Mouse (Mus musculus): ENCODE measurements at regions not wholly inside any gene's neighbourhood (a gene's known extent, or its start where the extent isn't known, plus 50 kb on each side); places are given as distances from the start of the nearest gene placed in this dataset.

DNA sequence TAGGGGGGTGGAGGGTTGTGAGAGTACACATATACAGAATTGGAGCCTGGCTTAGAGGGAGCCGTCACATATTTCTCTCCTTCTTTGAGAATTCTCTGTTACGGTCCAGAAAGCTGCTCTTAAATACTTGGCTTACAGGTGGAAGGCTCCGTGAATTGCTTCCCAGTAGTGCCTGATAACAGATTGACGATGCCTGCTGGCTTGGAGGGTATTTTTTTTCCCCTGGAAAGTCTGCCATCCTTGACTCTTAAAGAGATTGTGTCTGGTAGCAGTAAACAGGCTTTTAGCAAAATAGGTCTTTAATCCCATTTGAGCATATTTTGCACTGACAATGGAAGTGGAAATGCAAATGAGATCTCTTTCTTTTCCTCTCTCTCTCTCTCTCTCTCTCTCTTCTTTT, 164.4 kb upstream of the Auts2 start:
- TF ChIP-seq CTCF (conservative IDR thresholded peaks at IDR 0.05; ENCODE audit: insufficient read depth, insufficient read length, low read depth, low read length) (no peak), POLR2A (IDR thresholded peaks at IDR 0.05; ENCODE audit: low read depth, low read length) (no peak)
